Mouse (Mus musculus): ENCODE results near the gene Utp20.

DNA sequence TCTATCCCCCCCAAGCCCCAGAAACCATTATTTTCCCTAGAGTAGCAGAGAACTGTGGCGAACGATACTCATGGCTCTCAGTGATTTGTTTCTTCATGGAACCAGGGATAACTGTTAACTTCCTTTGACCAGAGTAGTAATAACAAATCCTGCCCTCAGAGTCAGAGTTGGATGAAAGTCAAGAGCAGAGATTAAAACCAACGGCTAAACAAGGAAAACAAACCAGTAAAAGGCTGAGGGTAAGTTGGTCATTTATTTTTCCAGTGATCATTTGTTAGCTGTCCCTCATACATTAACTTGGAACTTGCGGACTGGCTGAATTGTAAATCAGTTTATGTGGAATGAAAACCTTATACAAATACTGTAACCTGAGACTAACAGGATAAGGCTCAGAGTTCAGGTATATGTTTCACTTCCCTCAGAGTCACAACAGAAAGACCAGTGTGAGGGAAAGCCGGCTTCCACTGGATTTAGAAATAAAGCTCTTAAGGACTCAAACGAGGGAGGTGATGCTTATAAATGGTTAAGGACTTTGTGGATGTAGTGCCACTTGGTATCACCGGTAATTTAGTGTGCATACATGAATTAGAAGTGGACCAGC lies 22.4 kb upstream of the Utp20 start:
- TF ChIP-seq POLR2A (IDR thresholded peaks at IDR 0.05; ENCODE audit: low read depth, low read length) (no peak), CTCF (IDR thresholded peaks at IDR 0.05; ENCODE audit: borderline replicate concordance, insufficient read depth, low read length) (no peak)
